Mouse (Mus musculus): Measurements from ENCODE around the gene Olfr1232. TPM values are rescaled to one million over a fixed set of nuclear protein-coding genes. Genes with fewer than 3 reads are reported as not detected.

Olfr1232 gene
- total RNA-seq (2021): not detected
- long read RNA-seq, experiment 1: 0 reads
- long read RNA-seq, experiment 2: 0 reads

GRCm38 (mm10) chr2:89329575-89329974 is at the start of gene Olfr1232:
Gene Olfr1232, minus strand, starts transcription at chr2:89329675.
- DNase-seq (ENCODE audit: low spot score in 2 of 2): no peak

- no peak for DNase-seq (ENCODE audit: low spot score in 2 of 2)
These were observed 35.3 kb upstream of the Olfr1232 start, which contains the start of gene Olfr1234 for GRCm38 (mm10) chr2:89364765-89365164. Gene Olfr1234, minus strand, starts transcription at chr2:89364865.

- no peak for DNase-seq (ENCODE audit: low spot score in 2 of 2)
These were observed 12.8 kb upstream of the Olfr1232 start, which contains the start of gene Olfr1233 for GRCm38 (mm10) chr2:89342298-89342697. Gene Olfr1233, minus strand, starts transcription at chr2:89342398.

- no peak for DNase-seq (ENCODE audit: low spot score in 2 of 2)
These were observed 22.5 kb downstream of the Olfr1232 start, which contains the start of gene Olfr1231 for GRCm38 (mm10) chr2:89306974-89307373. Gene Olfr1231, minus strand, starts transcription at chr2:89307074.

- DNase-seq (ENCODE audit: low spot score in 2 of 2): no peak
These were observed 32.3 kb downstream of the Olfr1232 start, which contains the start of gene Olfr1230 for GRCm38 (mm10) chr2:89297168-89297567. Gene Olfr1230, minus strand, starts transcription at chr2:89297268.

GRCm38 (mm10) chr2:89287914-89288313 is 41.6 kb downstream of the Olfr1232 start, which contains the start of gene Olfr1229:
Gene Olfr1229, minus strand, starts transcription at chr2:89288014.
- no peak for DNase-seq (ENCODE audit: low spot score in 2 of 2)

Other genes starting within 250 kb of the Olfr1232 start
- not detected for gene Olfr1219, start 246.2 kb downstream of the Olfr1232 start, total RNA-seq (2021)
- gene Olfr1220, start 222.8 kb downstream of the Olfr1232 start, total RNA-seq (2021): not detected
- not detected for gene Olfr1221, start 212.4 kb downstream of the Olfr1232 start, total RNA-seq (2021)
- gene Olfr1222, start 196.6 kb downstream of the Olfr1232 start, total RNA-seq (2021): not detected
- gene Olfr1223, start 178.1 kb downstream of the Olfr1232 start, total RNA-seq (2021): not detected
- not detected for gene Olfr1224-ps1, start 165.6 kb downstream of the Olfr1232 start, total RNA-seq (2021)
- gene Olfr1225, start 155.0 kb downstream of the Olfr1232 start, total RNA-seq (2021): not detected
- gene Olfr1226, start 129.6 kb downstream of the Olfr1232 start, total RNA-seq (2021): not detected
- gene Olfr1228, start 75.6 kb downstream of the Olfr1232 start, total RNA-seq (2021): not detected
- gene Olfr1229, start 41.7 kb downstream of the Olfr1232 start, total RNA-seq (2021): not detected
- gene Olfr1230, start 32.4 kb downstream of the Olfr1232 start, total RNA-seq (2021): not detected
- not detected for gene Olfr1231, start 22.6 kb downstream of the Olfr1232 start, total RNA-seq (2021)
- gene Olfr1233, start 12.7 kb upstream of the Olfr1232 start, total RNA-seq (2021): not detected
- not detected for gene Olfr1234, start 35.2 kb upstream of the Olfr1232 start, total RNA-seq (2021)
- not detected for gene Olfr1238, start 80.0 kb upstream of the Olfr1232 start, total RNA-seq (2021)
- not detected for gene Olfr1239, start 90.7 kb upstream of the Olfr1232 start, total RNA-seq (2021)
- gene Olfr1240, start 113.3 kb upstream of the Olfr1232 start, total RNA-seq (2021): not detected
- gene Olfr1241, start 157.5 kb upstream of the Olfr1232 start, total RNA-seq (2021): not detected
- not detected for gene Olfr1242, start 168.7 kb upstream of the Olfr1232 start, total RNA-seq (2021)
- not detected for gene Olfr1243, start 201.8 kb upstream of the Olfr1232 start, total RNA-seq (2021)
- gene Olfr1245, start 248.8 kb upstream of the Olfr1232 start, total RNA-seq (2021): not detected

Data from layer of hippocampus, postnatal 14 days (tissue).